Comparison of ENCODE assay signal across 8 mouse cellular contexts in genomic region chrX:123103291-123104260, GRCm38 (mm10). TPM values are rescaled to one million over a fixed set of nuclear protein-coding genes. Genes with fewer than 3 reads are reported as not detected.
DNase-seq lines count a peak whose midpoint lies in the region; ATAC-seq and TF ChIP-seq lines count a peak whose summit lies in the region.

TSS of gene Cldn34c1 (plus strand) at chrX:123103495.

- H3K27ac ChIP-seq in hindbrain, postnatal 0 days = peak within 1 kb of the TSS; percentile 88
- H3K27ac ChIP-seq in left cerebral cortex, adult 2 months = peak within 1 kb of the TSS; percentile 68

- peak within 1 kb of the TSS; percentile 50 for H3K4me2 ChIP-seq in hindbrain, postnatal 0 days (ENCODE audit: low read depth, low read length)

- peak; percentile 99 for ATAC-seq in hindbrain, postnatal 0 days

- H3K9me3 ChIP-seq in hindbrain, postnatal 0 days (ENCODE audit: low read length) = no peaks in the 10 kb centered on the region

- intact Hi-C loops in left cerebral cortex, adult 2 months (cut with DNase I) = no loop called here

- peak within 1 kb of the TSS; percentile 63 for H3K9ac ChIP-seq in hindbrain, postnatal 0 days (replicated peaks; ENCODE audit: low read length)

- H3K27me3 ChIP-seq in hindbrain, postnatal 0 days (ENCODE audit: insufficient read depth, low read length) = no peaks in the 10 kb centered on the region

- peak within 1 kb of the TSS; percentile 59 for H3K4me3 ChIP-seq in hindbrain, postnatal 0 days (ENCODE audit: low read length)
- peak within 1 kb of the TSS; percentile 58 for H3K4me3 ChIP-seq in left cerebral cortex, adult 2 months

- H3K36me3 ChIP-seq in hindbrain, postnatal 0 days (ENCODE audit: insufficient read depth, low read length) = no peaks in the 10 kb centered on the region

- WGBS in hindbrain, postnatal 0 days = 10% methylated on average over 62 of the region's 66 CpGs

- peak; percentile 76 to 78 for DNase-seq in adrenal gland, adult 18-20 months (ENCODE audit: low spot score in 2 of 2)
- DNase-seq in embryo, embryonic 10 days (ENCODE audit: low spot score) = peak; percentile 85
- DNase-seq in gastrocnemius, adult 8-10 months (ENCODE audit: low spot score in 2 of 2) = peak; percentile 69 to 74
- peak; percentile 89 for DNase-seq in hindbrain, postnatal 0 days (ENCODE audit: low spot score)
- DNase-seq in left cerebral cortex, adult 2 months (ENCODE audit: extremely low spot score in 1 of 2, low spot score in 2 of 2) = peak; percentile 69 to 78
- DNase-seq in lung, postnatal 4 days = peak; percentile 86 to 93
- DNase-seq in retina, postnatal 1 day = peak; percentile 94
- peak; percentile 78 to 84 for DNase-seq in thymus, postnatal 36 days

- no peaks in the 10 kb centered on the region for H3K4me1 ChIP-seq in hindbrain, postnatal 0 days (ENCODE audit: insufficient read depth, low read length)

- no peak for TF ChIP-seq CTCF in hindbrain, postnatal 0 days (IDR thresholded peaks at IDR 0.05; ENCODE audit: low read depth)
- no peak for TF ChIP-seq CTCF in left cerebral cortex, adult 2 months (IDR thresholded peaks at IDR 0.05)

RNA-seq across cellular contexts. Expression of gene Cldn34c1, which starts in this region (rescaled TPM):
- total RNA-seq in adrenal gland, adult 18-20 months (2021) = 1 to 10 TPM; 3.1 to 4.3 TPM
- under 1 TPM; 0.15 to 0.72 (median 0.58) TPM for total RNA-seq in gastrocnemius, adult 8-10 months (2022)
- 23.4 and 28.7 TPM in 2 replicates for total RNA-seq in hindbrain, postnatal 0 days (2014; rRNA removed)
- 21.3 and 24.0 TPM in 2 replicates for polyA plus RNA-seq in hindbrain, postnatal 0 days (2015; fragmentation: Nextera tagmentation; extraction: Ambion mirVana)
- total RNA-seq in left cerebral cortex, adult 2 months (2021) = 1 to 10 TPM; 4.1 to 6.8 TPM

Comparison
In these comparisons a context has a peak if more than half of its experiments do, and no peak if none do; other contexts are left out.
1. Peak in every context shown above with its lines: DNase-seq, ATAC-seq, H3K4me3 ChIP-seq and H3K27ac ChIP-seq.
2. Peak in DNase-seq in gastrocnemius, adult 8-10 months; RNA of the gene not detected or under 1 TPM.